Mouse (Mus musculus) frontal cortex, adult 2 months (tissue): Measurements from ENCODE around the gene Rhof. TPM values are rescaled to one million over a fixed set of nuclear protein-coding genes. Genes with fewer than 3 reads are reported as not detected.

Source experiments
- DNase-seq, 2 experiments: peaks; one replicate each; pipeline ENCODE4 v3.0.0; 2022; ENCODE audit warnings: low spot score in 1 of 2; ENCODE audit errors: extremely low spot score in 1 of 2
- polyA plus RNA-seq: library from polyadenylated mRNA; depleted of rRNA; stranded (reverse); fragments of >200 nt; gene quantifications from 2 replicates; pipeline ENCODE4 v1.2.3, GENCODE M21; 2012

Gene Rhof
- polyA plus RNA-seq, 1 experiment, result 43.4 TPM

- DNase-seq, result peak in 1 of 2 experiments; percentile 95
Measured at GRCm38 (mm10) chr5:123149451-123150400, 17.2 kb upstream of the Rhof start.

- no peak for DNase-seq
Measured at GRCm38 (mm10) chr5:123148073-123148722, 15.7 kb upstream of the Rhof start.

- no peak for DNase-seq
Measured at GRCm38 (mm10) chr5:123147569-123147968, 15.1 kb upstream of the Rhof start.

GRCm38 (mm10) chr5:123146357-123146756 lies 13.9 kb upstream of the Rhof start:
- no peak for DNase-seq

- no peak for DNase-seq
Measured at GRCm38 (mm10) chr5:123144746-123145590, 12.5 kb upstream of the Rhof start.

GRCm38 (mm10) chr5:123143971-123144745 lies 11.7 kb upstream of the Rhof start:
- no peak for DNase-seq

GRCm38 (mm10) chr5:123143251-123143970 lies 10.9 kb upstream of the Rhof start:
- DNase-seq, result peak in 1 of 2 experiments; percentile 70

GRCm38 (mm10) chr5:123142161-123143157 lies 10.0 kb upstream of the Rhof start, which contains the start of gene Setd1b:
TSS of gene Setd1b (plus strand) at chr5:123142193.
- DNase-seq, result peak in 1 of 2 experiments; percentile 61

GRCm38 (mm10) chr5:123141555-123142160 lies 9.2 kb upstream of the Rhof start:
- DNase-seq, result peak in 1 of 2 experiments; percentile 59

GRCm38 (mm10) chr5:123140694-123141554 lies 8.4 kb upstream of the Rhof start:
- DNase-seq, result peak; percentile 92 to 96

GRCm38 (mm10) chr5:123139722-123140627 lies 7.5 kb upstream of the Rhof start:
- DNase-seq, result peak in 1 of 2 experiments; percentile 42

GRCm38 (mm10) chr5:123138953-123139721 lies 6.6 kb upstream of the Rhof start:
- DNase-seq, result peak; percentile 74 to 92

GRCm38 (mm10) chr5:123138230-123138911 lies 5.9 kb upstream of the Rhof start:
- DNase-seq, result no peak

- DNase-seq, result no peak
Measured at GRCm38 (mm10) chr5:123137910-123138229, 5.4 kb upstream of the Rhof start.
